Mouse (Mus musculus): ENCODE measurements around the gene Sap25. TPM values are rescaled to one million over a fixed set of nuclear protein-coding genes. Genes with fewer than 3 reads are reported as not detected.

The Sap25 gene
- total and polyA plus RNA-seq, 3 experiments = 1.5 to 34.9 (median 2.0) TPM

GRCm38 (mm10) chr5:137686127-137686790 lies 45.1 kb downstream of the Sap25 start:
- intact Hi-C loops (cut with DNase I) = no loop called here
- H3K4me1 ChIP-seq (ENCODE audit: control insufficient read depth, insufficient read depth, low read length) = peaks cover 3% of the 10 kb centered on the region
- WGBS = 65% methylated on average over 6 of the region's 6 CpGs
- H3K4me3 ChIP-seq = no peak overlapping the region
- no peak overlapping the region for H3K9ac ChIP-seq (ENCODE audit: low read depth, low read length)
- TF ChIP-seq POLR2A (IDR thresholded peaks at IDR 0.05; ENCODE audit: insufficient read depth, low read depth, low read length) = no peak
- TF ChIP-seq EP300 (IDR thresholded peaks at IDR 0.05; ENCODE audit: insufficient read depth, low read depth, low read length) = no peak
- no peak for TF ChIP-seq CTCF (IDR thresholded peaks at IDR 0.05)
- H3K79me2 ChIP-seq (replicated peaks; ENCODE audit: control insufficient read depth, insufficient read depth, low read length) = no peaks in the 10 kb centered on the region
- no peak for DNase-seq
- no peaks in the 10 kb centered on the region for H3K27me3 ChIP-seq (ENCODE audit: control insufficient read depth, insufficient read depth, low read length)
- no peak overlapping the region for H3K27ac ChIP-seq
- no peaks in the 10 kb centered on the region; the same call in 1 of the 2 replicates for H3K36me3 ChIP-seq (ENCODE audit: control insufficient read depth, insufficient read depth, low read length)

GRCm38 (mm10) chr5:137689974-137690373 lies 48.8 kb downstream of the Sap25 start:
- H3K27me3 ChIP-seq (ENCODE audit: control insufficient read depth, insufficient read depth, low read length) = no peaks in the 10 kb centered on the region
- H3K27ac ChIP-seq = no peak overlapping the region
- no peaks in the 10 kb centered on the region for H3K79me2 ChIP-seq (replicated peaks; ENCODE audit: control insufficient read depth, insufficient read depth, low read length)
- no peak overlapping the region for H3K9ac ChIP-seq (ENCODE audit: low read depth, low read length)
- no peak overlapping the region for H3K4me3 ChIP-seq
- H3K4me1 ChIP-seq (ENCODE audit: control insufficient read depth, insufficient read depth, low read length) = no peaks in the 10 kb centered on the region
- H3K36me3 ChIP-seq (ENCODE audit: control insufficient read depth, insufficient read depth, low read length) = no peaks in the 10 kb centered on the region
- TF ChIP-seq EP300 (IDR thresholded peaks at IDR 0.05; ENCODE audit: insufficient read depth, low read depth, low read length) (no peak), POLR2A (IDR thresholded peaks at IDR 0.05; ENCODE audit: insufficient read depth, low read depth, low read length) (no peak), CTCF (IDR thresholded peaks at IDR 0.05) (no peak)
- 85% methylated on average over 3 of the region's 3 CpGs for WGBS
- no peak for DNase-seq
- intact Hi-C loops (cut with DNase I) = no loop called here

GRCm38 (mm10) chr5:137690531-137690930 lies 49.4 kb downstream of the Sap25 start:
- no peaks in the 10 kb centered on the region for H3K36me3 ChIP-seq (ENCODE audit: control insufficient read depth, insufficient read depth, low read length)
- WGBS = 21% methylated on average over 9 of the region's 9 CpGs
- intact Hi-C loops (cut with DNase I) = no loop called here
- no peak overlapping the region for H3K27ac ChIP-seq
- no peak for DNase-seq
- H3K4me3 ChIP-seq = no peak overlapping the region
- H3K9ac ChIP-seq (ENCODE audit: low read depth, low read length) = no peak overlapping the region
- H3K4me1 ChIP-seq (ENCODE audit: control insufficient read depth, insufficient read depth, low read length) = no peaks in the 10 kb centered on the region
- no peaks in the 10 kb centered on the region for H3K79me2 ChIP-seq (replicated peaks; ENCODE audit: control insufficient read depth, insufficient read depth, low read length)
- H3K27me3 ChIP-seq (ENCODE audit: control insufficient read depth, insufficient read depth, low read length) = no peaks in the 10 kb centered on the region
- TF ChIP-seq POLR2A (IDR thresholded peaks at IDR 0.05; ENCODE audit: insufficient read depth, low read depth, low read length) (no peak), CTCF (IDR thresholded peaks at IDR 0.05) (no peak), EP300 (IDR thresholded peaks at IDR 0.05; ENCODE audit: insufficient read depth, low read depth, low read length) (no peak)

- H3K9ac ChIP-seq (ENCODE audit: low read depth, low read length) = no peak overlapping the region
- H3K79me2 ChIP-seq (replicated peaks; ENCODE audit: control insufficient read depth, insufficient read depth, low read length) = no peaks in the 10 kb centered on the region
- H3K4me3 ChIP-seq = no peak overlapping the region
- intact Hi-C loops (cut with DNase I) = no loop called here
- no peak overlapping the region for H3K27ac ChIP-seq
- no peak for TF ChIP-seq POLR2A (IDR thresholded peaks at IDR 0.05; ENCODE audit: insufficient read depth, low read depth, low read length)
- no peak for TF ChIP-seq EP300 (IDR thresholded peaks at IDR 0.05; ENCODE audit: insufficient read depth, low read depth, low read length)
- TF ChIP-seq CTCF (IDR thresholded peaks at IDR 0.05) = no peak
- no peaks in the 10 kb centered on the region for H3K27me3 ChIP-seq (ENCODE audit: control insufficient read depth, insufficient read depth, low read length)
- WGBS = 61% methylated on average over 1 of the region's 1 CpGs
- H3K36me3 ChIP-seq (ENCODE audit: control insufficient read depth, insufficient read depth, low read length) = no peaks in the 10 kb centered on the region
- DNase-seq = no peak
- no peaks in the 10 kb centered on the region for H3K4me1 ChIP-seq (ENCODE audit: control insufficient read depth, insufficient read depth, low read length)
These were observed 50.7 kb downstream of the Sap25 start for GRCm38 (mm10) chr5:137691881-137692280.

Other genes starting within 250 kb of the Sap25 start
- not detected for gene Zan, start 164.3 kb upstream of the Sap25 start, total RNA-seq (2021)
- gene Zan, start 164.3 kb upstream of the Sap25 start, polyA plus RNA-seq (2012; rRNA removed) = under 0.01 and 0.02 TPM in 2 replicates
- gene Pop7, start 138.8 kb upstream of the Sap25 start, total RNA-seq (2021) = 10 to 100 TPM; 13.4 to 13.9 TPM
- 22.7 and 25.6 TPM in 2 replicates for gene Pop7, start 138.8 kb upstream of the Sap25 start, polyA plus RNA-seq (2012; rRNA removed)
- gene Gigyf1, start 122.8 kb upstream of the Sap25 start, total RNA-seq (2021) = 10 to 100 TPM; 24.4 to 29.1 TPM
- gene Gigyf1, start 122.8 kb upstream of the Sap25 start, polyA plus RNA-seq (2012; rRNA removed) = 19.6 and 21.0 TPM in 2 replicates
- gene Epo, start 108.1 kb upstream of the Sap25 start, total RNA-seq (2021) = not detected
- not detected in 2 replicates for gene Epo, start 108.1 kb upstream of the Sap25 start, polyA plus RNA-seq (2012; rRNA removed)
- gene Gnb2, start 107.8 kb upstream of the Sap25 start, total RNA-seq (2021) = 100 to 1,000 TPM; 222 to 249 TPM
- 395 and 448 TPM in 2 replicates for gene Gnb2, start 107.8 kb upstream of the Sap25 start, polyA plus RNA-seq (2012; rRNA removed)
- gene Actl6b, start 87.8 kb upstream of the Sap25 start, total RNA-seq (2021) = not detected
- gene Actl6b, start 87.8 kb upstream of the Sap25 start, polyA plus RNA-seq (2012; rRNA removed) = 0.32 TPM in 1 of 2 replicates, not detected in the other
- gene Tfr2, start 71.5 kb upstream of the Sap25 start, total RNA-seq (2021) = under 1 TPM in 1 of 2 experiments, not detected in 1; 0.09 TPM
- gene Tfr2, start 71.5 kb upstream of the Sap25 start, polyA plus RNA-seq (2012; rRNA removed) = 0.29 and 0.35 TPM in 2 replicates
- gene Mospd3, start 40.3 kb upstream of the Sap25 start, total RNA-seq (2021) = 10 to 100 TPM; 10.7 to 16.3 TPM
- 20.7 and 32.3 TPM in 2 replicates for gene Mospd3, start 40.3 kb upstream of the Sap25 start, polyA plus RNA-seq (2012; rRNA removed)
- gene Pcolce, start 27.6 kb upstream of the Sap25 start, total RNA-seq (2021) = 10 to 100 TPM; 35.9 to 50.8 TPM
- gene Pcolce, start 27.6 kb upstream of the Sap25 start, polyA plus RNA-seq (2012; rRNA removed) = 87.0 and 109 TPM in 2 replicates
- gene Fbxo24, start 12.3 kb upstream of the Sap25 start, total RNA-seq (2021) = under 1 TPM; 0.13 to 0.34 TPM
- gene Fbxo24, start 12.3 kb upstream of the Sap25 start, polyA plus RNA-seq (2012; rRNA removed) = 0.29 and 0.35 TPM in 2 replicates
- 10 to 100 TPM; 17.1 to 20.0 TPM for gene Lrch4, start 12.2 kb upstream of the Sap25 start, total RNA-seq (2021)
- 24.8 and 29.1 TPM in 2 replicates for gene Lrch4, start 12.2 kb upstream of the Sap25 start, polyA plus RNA-seq (2012; rRNA removed)
- 1 to 10 TPM; 2.8 to 4.3 TPM for gene Gm20605, start 12.2 kb upstream of the Sap25 start, total RNA-seq (2021)
- gene Gm20605, start 12.2 kb upstream of the Sap25 start, polyA plus RNA-seq (2012; rRNA removed) = 7.3 and 9.5 TPM in 2 replicates
- under 1 TPM; 0.34 to 0.73 TPM for gene Irs3, start 4.4 kb downstream of the Sap25 start, total RNA-seq (2021)
- gene Irs3, start 4.4 kb downstream of the Sap25 start, polyA plus RNA-seq (2012; rRNA removed) = 0.91 and 2.2 TPM in 2 replicates
- 10 to 100 TPM; 15.6 to 19.1 TPM for gene Agfg2, start 43.4 kb downstream of the Sap25 start, total RNA-seq (2021)
- 11.9 and 12.5 TPM in 2 replicates for gene Agfg2, start 43.4 kb downstream of the Sap25 start, polyA plus RNA-seq (2012; rRNA removed)
- 1 to 10 TPM in 1 of 2 experiments, under 1 TPM in 1; 0.94 to 1.2 TPM for gene Nyap1, start 100.3 kb downstream of the Sap25 start, total RNA-seq (2021)
- gene Nyap1, start 100.3 kb downstream of the Sap25 start, polyA plus RNA-seq (2012; rRNA removed) = 1.6 and 1.7 TPM in 2 replicates
- 100 to 1,000 TPM; 254 to 258 TPM for gene Tsc22d4, start 104.4 kb downstream of the Sap25 start, total RNA-seq (2021)
- gene Tsc22d4, start 104.4 kb downstream of the Sap25 start, polyA plus RNA-seq (2012; rRNA removed) = 223 and 251 TPM in 2 replicates
- 10 to 100 TPM in 1 of 2 experiments, 1 to 10 TPM in 1; 7.4 to 10.8 TPM for gene Ppp1r35, start 137.5 kb downstream of the Sap25 start, total RNA-seq (2021)
- 6.8 and 12.0 TPM in 2 replicates for gene Ppp1r35, start 137.5 kb downstream of the Sap25 start, polyA plus RNA-seq (2012; rRNA removed)
- 10 to 100 TPM; 21.3 to 26.0 TPM for gene Mepce, start 146.3 kb downstream of the Sap25 start, total RNA-seq (2021)
- 24.1 and 31.5 TPM in 2 replicates for gene Mepce, start 146.3 kb downstream of the Sap25 start, polyA plus RNA-seq (2012; rRNA removed)
- gene Zcwpw1, start 146.5 kb downstream of the Sap25 start, total RNA-seq (2021) = under 1 TPM; 0.44 to 0.52 TPM
- 0.39 and 0.50 TPM in 2 replicates for gene Zcwpw1, start 146.5 kb downstream of the Sap25 start, polyA plus RNA-seq (2012; rRNA removed)
- 1 to 10 TPM in 1 of 2 experiments, under 1 TPM in 1; 0.97 to 3.1 TPM for gene Pilra, start 194.9 kb downstream of the Sap25 start, total RNA-seq (2021)
- gene Pilra, start 194.9 kb downstream of the Sap25 start, polyA plus RNA-seq (2012; rRNA removed) = 2.6 and 5.3 TPM in 2 replicates
- gene Pilrb1, start 216.8 kb downstream of the Sap25 start, total RNA-seq (2021) = 1 to 10 TPM; 1.1 to 2.0 TPM
- gene Pilrb1, start 216.8 kb downstream of the Sap25 start, polyA plus RNA-seq (2012; rRNA removed) = 2.3 and 4.2 TPM in 2 replicates
- gene Pilrb2, start 230.5 kb downstream of the Sap25 start, total RNA-seq (2021) = 1 to 10 TPM; 1.1 to 1.3 TPM
- gene Pilrb2, start 230.5 kb downstream of the Sap25 start, polyA plus RNA-seq (2012; rRNA removed) = 1.4 and 3.2 TPM in 2 replicates

All from heart, adult 2 months (tissue).